Mouse (Mus musculus) liver, adult 2 months (tissue): ENCODE results near the gene Crhr2.

Source experiments
- CTCF ChIP-seq: fragments of 200-500 bp; IDR thresholded peaks from 2 replicates; pipeline ENCODE4 v1.5.1; 2011; ENCODE audit warnings: low read depth, low read length, control low read depth
- POLR2A ChIP-seq: fragments of 200-500 bp; IDR thresholded peaks from 2 replicates; pipeline ENCODE4 v1.6.1; 2011; ENCODE audit warnings: low read length, control low read depth; ENCODE audit not compliant: insufficient read depth; ENCODE audit errors: extremely low read depth

GRCm38 (mm10) chr6:55132794-55133193, at the start of gene Crhr2:
- TF ChIP-seq CTCF, result no peak
- TF ChIP-seq POLR2A, result no peak
